Mouse (Mus musculus): Measurements from ENCODE around the gene Slpi. TPM values are rescaled to one million over a fixed set of nuclear protein-coding genes. Genes with fewer than 3 reads are reported as not detected.
"Not testable (repeated sequence)": the region's sequence is repeated elsewhere in the genome, so short reads cannot be mapped to it uniquely, and the experiment has no call there.

Slpi gene
- polyA plus RNA-seq, 1 experiment from 2014 or later: 0.49 TPM

GRCm38 (mm10) chr2:164316451-164316850, 72.4 kb downstream of the Slpi start, which contains the start of gene Svs6:
Gene Svs6 (plus strand): TSS chr2:164316751.
- not testable (repeated sequence) for H3K4me1 ChIP-seq (replicated peaks); H3K36me3 ChIP-seq; H3K4me2 ChIP-seq; H3K27ac ChIP-seq; H3K9ac ChIP-seq; ATAC-seq (ENCODE audit: low FRiP score); H3K27me3 ChIP-seq; H3K4me3 ChIP-seq; H3K9me3 ChIP-seq
- WGBS: 63% methylated on average over 1 of the region's 1 CpGs

- H3K27me3 ChIP-seq; H3K4me2 ChIP-seq; H3K9ac ChIP-seq; H3K9me3 ChIP-seq; H3K4me3 ChIP-seq; ATAC-seq (ENCODE audit: low FRiP score); H3K36me3 ChIP-seq; H3K27ac ChIP-seq; H3K4me1 ChIP-seq (replicated peaks): not testable (repeated sequence)
These were observed 73.4 kb downstream of the Slpi start for GRCm38 (mm10) chr2:164315460-164315859.

DNA sequence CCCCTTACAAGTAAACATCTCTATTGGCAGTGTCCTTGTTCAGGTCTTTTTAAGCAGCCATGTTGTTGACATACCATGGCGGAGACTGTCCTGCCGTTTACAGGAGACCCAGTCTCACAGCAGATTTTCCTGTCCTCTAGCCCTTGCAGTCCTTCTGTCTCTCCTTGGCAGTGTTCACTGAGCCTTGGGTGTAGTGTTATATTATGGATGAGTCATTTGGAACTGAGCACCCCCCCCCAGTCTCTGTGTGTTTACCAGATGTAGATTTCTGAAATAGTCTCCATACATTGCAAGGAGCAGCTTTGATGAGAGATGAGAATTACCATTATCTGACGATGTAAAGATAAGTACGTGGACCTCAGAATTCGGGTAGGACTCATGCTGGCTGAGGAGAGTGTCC, 76.3 kb downstream of the Slpi start:
- Histone ChIP-seq H3K9ac (no peak overlapping the region), H3K9me3 (no peaks in the 10 kb centered on the region), H3K27ac (no peak overlapping the region), H3K4me2 (no peak overlapping the region), H3K27me3 (no peaks in the 10 kb centered on the region), H3K4me1 (replicated peaks) (no peaks in the 10 kb centered on the region), H3K36me3 (no peaks in the 10 kb centered on the region), H3K4me3 (no peak overlapping the region)
- 92% methylated on average over 5 of the region's 5 CpGs for WGBS
- no peak for ATAC-seq (ENCODE audit: low FRiP score)

Small RNA genes lying within 50 kb of the gene (microRNA-seq; reads per million reads assigned to microRNA genes)
- not detected for gene Mir7678

Other genes starting within 250 kb of the Slpi start
- 0.17 and 0.41 TPM in 2 replicates for gene Kcns1, start 218.0 kb downstream of the Slpi start, polyA plus RNA-seq (2015; fragmentation: Nextera tagmentation; extraction: Ambion mirVana)
- gene Wfdc5, start 206.4 kb downstream of the Slpi start, polyA plus RNA-seq (2015; fragmentation: Nextera tagmentation; extraction: Ambion mirVana): not detected in 2 replicates
- gene Wfdc12, start 198.5 kb downstream of the Slpi start, polyA plus RNA-seq (2015; fragmentation: Nextera tagmentation; extraction: Ambion mirVana): not detected in 2 replicates
- not detected in 2 replicates for gene Wfdc15a, start 189.0 kb downstream of the Slpi start, polyA plus RNA-seq (2015; fragmentation: Nextera tagmentation; extraction: Ambion mirVana)
- not detected in 2 replicates for gene Wfdc15b, start 167.4 kb downstream of the Slpi start, polyA plus RNA-seq (2015; fragmentation: Nextera tagmentation; extraction: Ambion mirVana)
- gene Svs2, start 150.6 kb downstream of the Slpi start, polyA plus RNA-seq (2015; fragmentation: Nextera tagmentation; extraction: Ambion mirVana): not detected in 2 replicates
- gene Svs3b, start 132.5 kb downstream of the Slpi start, polyA plus RNA-seq (2015; fragmentation: Nextera tagmentation; extraction: Ambion mirVana): not detected in 2 replicates
- not detected in 2 replicates for gene Svs4, start 110.6 kb downstream of the Slpi start, polyA plus RNA-seq (2015; fragmentation: Nextera tagmentation; extraction: Ambion mirVana)
- gene Svs3a, start 99.8 kb downstream of the Slpi start, polyA plus RNA-seq (2015; fragmentation: Nextera tagmentation; extraction: Ambion mirVana): not detected in 2 replicates
- gene Svs6, start 72.3 kb downstream of the Slpi start, polyA plus RNA-seq (2015; fragmentation: Nextera tagmentation; extraction: Ambion mirVana): not detected in 2 replicates
- gene Svs5, start 56.4 kb downstream of the Slpi start, polyA plus RNA-seq (2015; fragmentation: Nextera tagmentation; extraction: Ambion mirVana): not detected in 2 replicates
- gene Rbpjl, start 14.0 kb upstream of the Slpi start, polyA plus RNA-seq (2015; fragmentation: Nextera tagmentation; extraction: Ambion mirVana): 0.05 and 0.09 TPM in 2 replicates
- gene Matn4, start 16.1 kb upstream of the Slpi start, polyA plus RNA-seq (2015; fragmentation: Nextera tagmentation; extraction: Ambion mirVana): 2.3 and 9.3 TPM in 2 replicates
- gene Sdc4, start 54.8 kb upstream of the Slpi start, polyA plus RNA-seq (2015; fragmentation: Nextera tagmentation; extraction: Ambion mirVana): 9.0 and 9.7 TPM in 2 replicates
- 84.3 and 85.3 TPM in 2 replicates for gene Sys1, start 67.9 kb upstream of the Slpi start, polyA plus RNA-seq (2015; fragmentation: Nextera tagmentation; extraction: Ambion mirVana)
- 5.0 and 5.9 TPM in 2 replicates for gene Gm20458, start 71.9 kb upstream of the Slpi start, polyA plus RNA-seq (2015; fragmentation: Nextera tagmentation; extraction: Ambion mirVana)
- gene Trp53tg5, start 84.6 kb upstream of the Slpi start, polyA plus RNA-seq (2015; fragmentation: Nextera tagmentation; extraction: Ambion mirVana): 0.18 TPM in 1 of 2 replicates, not detected in the other
- 12.0 and 13.8 TPM in 2 replicates for gene Dbndd2, start 97.0 kb upstream of the Slpi start, polyA plus RNA-seq (2015; fragmentation: Nextera tagmentation; extraction: Ambion mirVana)
- 67.3 and 71.1 TPM in 2 replicates for gene Pigt, start 108.4 kb upstream of the Slpi start, polyA plus RNA-seq (2015; fragmentation: Nextera tagmentation; extraction: Ambion mirVana)
- 4.5 and 5.5 TPM in 2 replicates for gene Wfdc2, start 173.3 kb upstream of the Slpi start, polyA plus RNA-seq (2015; fragmentation: Nextera tagmentation; extraction: Ambion mirVana)
- not detected in 2 replicates for gene Spint3, start 184.4 kb upstream of the Slpi start, polyA plus RNA-seq (2015; fragmentation: Nextera tagmentation; extraction: Ambion mirVana)
- not detected in 2 replicates for gene Wfdc6a, start 196.4 kb upstream of the Slpi start, polyA plus RNA-seq (2015; fragmentation: Nextera tagmentation; extraction: Ambion mirVana)
- not detected in 2 replicates for gene Eppin, start 204.5 kb upstream of the Slpi start, polyA plus RNA-seq (2015; fragmentation: Nextera tagmentation; extraction: Ambion mirVana)
- gene Wfdc6b, start 224.4 kb upstream of the Slpi start, polyA plus RNA-seq (2015; fragmentation: Nextera tagmentation; extraction: Ambion mirVana): not detected in 2 replicates
- not detected in 2 replicates for gene Wfdc8, start 224.5 kb upstream of the Slpi start, polyA plus RNA-seq (2015; fragmentation: Nextera tagmentation; extraction: Ambion mirVana)
- gene Wfdc16, start 249.7 kb upstream of the Slpi start, polyA plus RNA-seq (2015; fragmentation: Nextera tagmentation; extraction: Ambion mirVana): not detected in 2 replicates